Mouse (Mus musculus) brain, embryonic 14.5 days (tissue): Measurements from ENCODE around the gene Atp4b.

Experiments used
- CTCF ChIP-seq: fragments of 200-500 bp; IDR thresholded peaks from 2 replicates; pipeline ENCODE4 v1.5.1; 2012; ENCODE audit warnings: inconsistent platforms, mild to moderate bottlenecking, moderate library complexity, borderline replicate concordance; ENCODE audit not compliant: insufficient read depth, insufficient read length; ENCODE audit errors: extremely low read depth
- POLR2A ChIP-seq: fragments of 200-500 bp; IDR thresholded peaks from 2 replicates; pipeline ENCODE4 v1.6.1; 2012; ENCODE audit warnings: mild to moderate bottlenecking, inconsistent platforms, borderline replicate concordance; ENCODE audit not compliant: poor library complexity, insufficient read depth, insufficient read length, severe bottlenecking; ENCODE audit errors: extremely low read depth

GRCm38 (mm10) chr8:13382999-13383398 is 13.6 kb downstream of the Atp4b start:
- no peak for TF ChIP-seq CTCF
- no peak for TF ChIP-seq POLR2A
